Mouse (Mus musculus) thymus, postnatal 4 days (tissue): Measurements from ENCODE around the gene Sec22b.

Experiments used
- DNase-seq: peaks from one replicate; pipeline ENCODE4 v3.0.0; 2021

Gene Sec22b

DNA sequence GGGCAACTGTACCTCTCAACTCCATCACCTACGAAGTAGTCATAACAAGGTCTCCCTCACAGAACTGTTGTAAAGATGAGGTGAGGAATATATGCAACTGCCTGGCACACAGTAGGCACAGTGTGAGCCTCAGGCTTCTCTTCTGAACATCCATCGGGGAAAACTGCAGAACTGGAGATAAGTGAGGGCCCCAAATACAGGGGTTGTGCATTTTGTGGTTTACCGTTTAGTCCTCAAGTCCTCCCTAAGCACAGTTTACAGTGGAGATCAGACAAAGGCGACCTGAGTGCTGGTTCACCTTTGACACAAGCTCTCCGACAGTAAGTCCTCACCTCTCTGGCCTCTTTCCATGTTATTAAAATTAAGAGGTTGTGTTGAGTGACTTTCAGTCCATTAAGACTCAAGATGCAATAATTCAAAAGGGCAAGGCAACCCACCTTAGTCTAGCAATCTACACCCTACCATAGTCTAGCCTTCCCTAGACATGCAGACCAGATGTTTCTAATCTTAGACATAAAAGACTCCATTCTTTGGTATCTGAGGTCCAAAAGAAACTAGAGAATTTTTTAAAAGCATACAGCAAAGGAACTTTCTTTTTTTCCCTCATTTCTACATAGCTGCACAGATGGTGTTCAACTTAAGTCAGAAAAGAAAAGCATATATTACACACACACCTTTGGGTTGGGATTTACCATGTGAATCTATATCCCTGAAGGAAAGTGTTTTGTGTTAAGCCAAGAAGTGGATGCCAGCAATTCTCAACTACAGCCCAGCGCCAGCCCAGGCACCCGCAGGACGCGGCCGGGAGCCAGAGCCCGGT lies 40.7 kb downstream of the Sec22b start:
- DNase-seq: no peak

- peak; percentile 58 for DNase-seq
Observed at GRCm38 (mm10) chr3:97942260-97942950, 41.4 kb downstream of the Sec22b start.

DNA sequence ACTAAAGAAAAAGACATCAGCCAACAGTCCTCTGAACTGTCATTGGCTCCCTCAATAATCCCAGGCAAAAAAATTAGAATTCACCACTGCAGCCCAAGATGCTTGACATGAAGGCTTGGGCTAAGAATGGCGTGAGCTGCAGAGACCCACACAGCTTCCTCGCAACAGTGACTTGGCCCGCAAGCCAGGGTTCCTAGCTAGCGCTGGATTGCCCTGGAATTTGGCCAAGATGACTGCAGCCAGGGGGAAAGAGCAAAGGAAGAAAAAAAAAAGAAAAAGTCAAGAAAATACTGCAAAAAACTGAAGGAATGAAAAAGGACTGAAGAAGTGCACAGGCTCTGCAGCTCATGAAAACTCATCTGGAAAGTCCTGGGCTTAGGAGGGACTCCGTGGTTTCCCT lies 43.5 kb downstream of the Sec22b start:
- DNase-seq: no peak

GRCm38 (mm10) chr3:97946439-97946838 lies 45.4 kb downstream of the Sec22b start:
- DNase-seq: no peak

DNA sequence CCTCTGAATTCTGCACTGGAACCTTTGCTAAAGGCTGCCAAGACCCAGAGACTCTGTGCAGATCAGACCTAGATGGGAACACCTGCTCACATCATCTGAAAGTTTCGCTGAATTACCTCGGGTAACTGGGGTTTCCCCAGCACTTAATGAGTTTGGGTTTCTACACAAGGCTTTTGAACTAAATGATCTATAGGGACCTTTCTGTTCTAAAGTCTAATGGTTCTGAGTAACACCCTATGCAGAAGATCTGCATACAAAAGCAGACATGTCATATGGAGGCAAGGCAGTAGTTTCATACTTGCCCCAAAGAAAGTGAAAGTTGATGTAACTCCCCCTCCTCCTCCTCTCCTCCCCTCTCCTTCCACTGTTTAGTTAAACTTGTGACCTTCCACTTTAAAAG lies 47.5 kb downstream of the Sec22b start:
- DNase-seq: no peak

DNA sequence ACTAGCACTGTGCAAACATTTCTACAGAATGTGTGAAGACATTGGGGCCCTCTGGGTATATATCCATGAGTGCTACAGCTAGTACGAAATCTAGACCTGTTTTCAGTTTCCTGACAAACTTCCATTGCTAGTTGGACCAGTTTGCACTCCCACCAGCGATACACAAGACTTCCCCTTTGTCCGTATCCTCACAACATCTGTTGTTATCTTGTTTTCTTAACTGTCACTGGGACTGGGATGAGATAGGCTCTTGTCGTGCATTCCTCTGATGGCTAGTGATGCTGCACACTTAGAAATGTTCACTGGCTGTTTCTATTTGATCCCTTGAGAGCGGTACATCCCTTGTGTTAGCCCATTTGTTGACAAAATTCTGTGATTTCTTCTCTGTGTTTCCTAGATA lies 49.0 kb downstream of the Sec22b start:
- no peak for DNase-seq

DNA sequence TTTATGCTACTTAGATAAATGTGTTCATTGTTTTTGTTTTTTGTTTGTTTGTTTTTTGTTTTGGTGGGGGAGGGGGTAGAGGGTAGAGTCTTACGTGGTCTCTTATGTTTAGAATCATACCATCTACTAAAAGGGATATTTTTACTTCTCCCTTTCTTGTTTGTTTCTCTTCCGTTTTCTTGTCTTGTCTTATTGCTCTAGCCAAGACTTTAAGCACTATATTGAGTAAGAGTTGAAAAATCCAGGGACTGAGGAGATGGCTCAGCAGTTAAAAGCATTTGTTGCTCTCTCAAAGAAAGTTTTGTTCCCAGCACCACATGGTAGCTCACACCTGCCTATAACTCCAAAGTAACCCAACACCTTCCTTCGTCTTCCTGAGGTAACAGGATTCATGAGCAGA lies 50.1 kb downstream of the Sec22b start:
- DNase-seq: no peak

- no peak for DNase-seq
Observed at GRCm38 (mm10) chr3:97953196-97953595, 52.2 kb downstream of the Sec22b start.

DNA sequence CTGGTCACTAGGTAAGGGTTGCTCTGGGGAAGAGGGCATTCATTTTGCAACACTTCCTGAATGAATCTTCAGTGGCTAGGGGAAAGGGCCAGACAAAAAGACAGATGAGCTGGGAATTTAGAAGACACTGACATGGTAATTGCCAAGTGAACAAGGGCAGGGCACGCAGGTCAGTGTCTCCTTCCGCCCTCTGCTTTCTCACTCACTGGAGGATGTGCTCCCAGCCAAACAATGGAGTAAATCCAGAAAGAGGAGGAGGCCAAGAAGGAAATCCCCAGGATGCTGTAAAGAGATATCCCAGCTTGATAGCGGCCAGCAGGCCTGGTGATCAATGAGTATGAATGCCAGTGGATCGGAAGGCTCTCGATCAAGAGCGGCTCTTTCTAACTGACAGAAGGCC lies 55.3 kb downstream of the Sec22b start:
- DNase-seq: no peak

- no peak for DNase-seq
Observed at GRCm38 (mm10) chr3:97956926-97957325, 55.9 kb downstream of the Sec22b start.

DNA sequence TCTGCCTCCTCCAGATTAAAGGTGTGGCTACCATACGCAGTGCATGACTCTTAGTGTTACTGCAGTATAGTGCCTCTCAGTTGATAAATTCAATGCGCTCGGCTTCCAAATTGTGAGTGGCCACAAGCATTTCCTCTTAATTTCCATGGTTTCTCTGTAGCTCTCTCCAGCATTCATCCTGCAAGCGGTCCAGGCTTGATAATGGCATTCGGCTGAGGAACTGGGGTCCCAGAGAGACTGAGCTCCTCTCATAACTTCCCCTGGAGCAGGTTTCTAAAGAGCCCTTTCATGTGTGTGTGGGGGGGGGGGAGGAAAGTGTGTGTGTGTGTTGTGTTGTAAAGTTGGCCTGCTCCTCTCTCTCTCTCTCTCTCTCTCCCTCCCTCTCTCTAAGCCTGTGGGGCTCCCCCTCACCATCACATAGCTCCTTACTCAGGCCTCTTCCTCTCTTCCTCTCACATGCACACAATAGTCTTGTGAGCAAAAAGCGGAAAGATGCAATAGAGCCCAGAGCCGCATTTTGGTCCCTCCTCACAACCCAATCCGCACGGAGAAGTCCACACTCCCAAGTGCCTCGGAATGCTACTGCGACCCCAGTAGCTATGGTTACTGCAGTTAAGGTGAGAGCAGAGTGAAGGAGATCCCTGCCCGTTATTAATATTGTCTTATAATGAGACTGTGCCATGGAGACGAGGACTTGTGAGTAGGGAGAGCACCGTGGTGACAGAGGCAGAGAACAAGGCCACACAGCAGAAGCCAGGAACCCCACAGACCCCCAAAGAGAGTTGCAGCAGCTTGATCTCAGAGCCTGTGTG lies 60.0 kb downstream of the Sec22b start:
- no peak for DNase-seq

DNA sequence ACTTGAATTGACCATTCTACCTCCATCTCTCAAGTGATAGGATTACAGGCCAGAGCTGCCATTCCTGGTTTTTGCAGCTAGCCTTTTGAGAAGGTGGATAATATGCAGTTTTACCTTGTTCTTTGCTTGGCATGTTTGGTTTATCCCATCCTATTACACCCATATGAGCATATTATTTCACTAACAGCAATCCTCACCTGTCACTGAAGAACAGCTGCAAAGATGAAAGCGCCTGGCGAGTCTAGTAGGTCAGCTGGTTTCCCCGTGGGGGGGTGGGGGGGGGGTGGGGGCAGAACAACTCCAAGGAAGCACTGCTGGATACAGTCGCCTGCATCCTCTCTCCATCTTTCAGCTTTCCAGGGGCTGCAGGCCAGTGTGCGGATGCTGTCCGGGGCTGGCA lies 61.0 kb downstream of the Sec22b start:
- no peak for DNase-seq

DNA sequence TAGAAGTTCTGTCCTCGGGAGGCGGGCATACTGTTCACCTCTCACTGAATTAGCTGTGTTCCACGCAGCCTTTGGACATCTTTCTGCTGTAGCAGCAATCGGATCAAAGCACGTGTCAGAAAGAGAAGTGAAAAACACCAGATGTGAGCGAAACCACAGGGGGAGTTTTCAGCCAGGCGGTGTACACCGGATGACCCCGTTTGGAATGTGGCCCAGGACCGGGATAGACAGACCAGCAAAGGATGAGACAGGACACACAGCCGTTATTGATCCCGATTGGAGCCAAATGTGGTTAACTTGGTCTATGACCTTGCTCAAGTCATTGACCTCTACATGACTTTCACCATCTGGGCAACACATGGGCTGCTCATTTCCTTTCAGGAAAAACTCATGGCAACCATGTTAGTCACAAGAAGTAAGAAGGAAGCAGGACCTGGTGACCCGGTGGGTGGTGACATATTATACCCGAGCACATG lies 63.9 kb downstream of the Sec22b start:
- no peak for DNase-seq

DNA sequence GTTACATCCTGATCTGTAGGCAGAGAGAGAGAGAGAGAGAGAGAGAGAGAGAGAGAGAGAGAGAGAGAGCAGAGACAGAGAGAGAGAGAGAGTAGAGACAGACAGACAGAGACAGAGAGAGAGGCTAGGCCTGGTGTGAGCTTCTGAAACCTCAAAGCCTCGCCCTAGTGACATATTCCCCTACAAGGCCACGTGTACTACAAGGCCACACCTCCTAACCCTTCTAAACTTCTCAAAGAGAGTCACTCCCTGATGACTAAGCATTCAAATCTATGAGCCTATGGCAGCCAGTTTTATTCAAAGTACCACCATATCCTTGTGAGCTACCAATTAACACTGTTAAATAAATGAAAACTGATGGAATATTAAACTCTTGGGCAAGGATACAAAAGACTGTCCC lies 66.6 kb downstream of the Sec22b start:
- DNase-seq: no peak

DNA sequence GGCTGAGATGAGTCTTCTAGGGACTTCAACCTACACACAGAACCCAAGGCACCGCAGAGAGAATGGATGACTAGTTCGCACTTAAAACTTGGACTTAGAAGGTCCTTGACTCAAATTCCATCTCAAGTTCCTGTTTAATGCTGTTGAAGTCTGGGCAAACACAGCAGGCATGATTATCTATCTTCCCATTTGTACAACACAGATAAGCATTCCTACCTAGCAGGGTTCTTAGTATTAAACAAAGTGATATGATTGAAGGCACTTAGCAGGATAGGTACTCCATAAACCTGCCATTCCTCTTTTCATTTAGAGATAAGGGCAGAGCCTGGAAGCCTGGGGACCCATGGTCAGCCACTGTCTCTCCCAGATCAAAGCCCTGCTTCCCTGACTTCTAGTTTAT lies 67.2 kb downstream of the Sec22b start:
- DNase-seq: no peak

DNA sequence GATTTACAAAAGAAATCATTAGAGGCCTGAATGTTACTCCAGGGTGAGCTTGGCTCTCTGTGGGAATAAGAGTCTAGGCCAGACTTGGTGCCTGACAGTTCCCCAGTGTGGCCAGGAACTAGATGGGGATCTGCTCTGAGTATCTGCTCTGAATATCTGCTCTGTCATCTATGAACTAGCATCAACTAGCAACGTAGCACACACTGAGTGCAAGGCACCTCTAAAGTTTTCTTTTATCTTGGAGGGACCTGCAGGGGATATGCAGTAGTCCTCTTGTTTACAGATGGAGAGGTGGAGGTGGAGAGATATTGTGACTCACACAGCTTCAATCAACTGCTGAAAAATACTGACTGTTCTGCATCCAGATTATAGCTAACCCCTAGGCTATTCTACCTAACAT lies 68.0 kb downstream of the Sec22b start:
- no peak for DNase-seq

GRCm38 (mm10) chr3:97971117-97971516 lies 70.1 kb downstream of the Sec22b start:
- peak; percentile 49 for DNase-seq

DNA sequence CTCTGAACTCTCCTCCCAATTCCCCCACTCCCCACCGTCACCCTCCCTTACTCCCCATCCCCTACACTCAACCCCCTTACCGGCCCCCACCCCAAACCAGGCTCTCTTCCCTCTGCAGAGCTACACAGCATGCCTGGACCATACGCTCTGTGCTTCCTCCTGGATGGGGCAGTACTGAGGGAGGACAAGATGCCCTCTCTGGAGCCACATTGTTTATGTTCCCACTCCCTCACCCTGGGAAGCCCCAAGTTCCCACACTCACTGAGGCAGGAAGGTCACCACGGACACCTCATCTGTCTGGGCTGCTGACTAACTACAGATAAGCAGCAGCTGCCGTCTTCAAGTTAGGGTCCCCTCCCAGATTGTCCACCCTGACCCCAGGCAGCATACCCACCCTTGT lies 71.2 kb downstream of the Sec22b start:
- no peak for DNase-seq

DNA sequence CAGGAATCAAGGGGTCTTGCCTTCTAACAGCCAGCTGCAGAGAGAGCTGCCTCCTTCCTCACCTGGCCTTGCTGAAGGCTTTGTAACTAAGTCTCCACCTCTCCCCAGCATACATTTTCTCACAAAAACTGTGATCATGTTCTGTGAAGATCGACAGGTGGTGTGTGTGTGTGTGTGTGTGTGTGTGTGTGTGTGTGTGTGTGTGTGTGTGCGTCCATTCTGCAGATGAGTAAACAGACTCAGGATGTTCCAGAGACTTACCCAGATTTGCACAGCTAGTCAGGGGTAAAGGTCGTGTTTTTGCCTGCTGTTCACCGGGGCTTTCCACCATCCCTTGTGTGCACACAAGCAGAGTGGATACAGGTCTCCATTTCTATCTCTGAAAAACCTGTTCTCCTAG lies 71.7 kb downstream of the Sec22b start:
- no peak for DNase-seq
